Mouse (Mus musculus) liver, embryonic 15.5 days (tissue): ENCODE data around the gene Acat2. TPM values are rescaled to one million over a fixed set of nuclear protein-coding genes. Genes with fewer than 3 reads are reported as not detected.
A peak's percentile ranks its signal among the peaks of the same experiment; 100 is the strongest.
"Not testable (repeated sequence)": the region's sequence is repeated elsewhere in the genome, so short reads cannot be mapped to it uniquely, and the experiment has no call there.

Experiments
- ATAC-seq: fragments of 200-750 bp; cut with Nextera tagmentation; 2 replicates; pipeline ENCODE4 v1.8.0; 2017; ENCODE audit warnings: moderate number of reproducible peaks, mild to moderate bottlenecking, moderate library complexity; ENCODE audit not compliant: insufficient read depth
- H3K27ac ChIP-seq: fragments of 300-500 bp; sonication (generic); replicated peaks from 2 replicates; pipeline ENCODE4 v1.5.1; 2015; ENCODE audit warnings: mild to moderate bottlenecking, inconsistent platforms
- H3K27me3 ChIP-seq: fragments of 300-500 bp; sonication (generic); 2 replicates; pipeline ENCODE4 v1.6.1; 2015; ENCODE audit warnings: mild to moderate bottlenecking, inconsistent platforms
- H3K36me3 ChIP-seq: fragments of 300-500 bp; sonication (generic); replicated peaks from 2 replicates; pipeline ENCODE4 v1.6.1; 2015; ENCODE audit warnings: moderate library complexity, mild to moderate bottlenecking, inconsistent platforms
- H3K4me1 ChIP-seq: fragments of 300-500 bp; sonication (generic); replicated peaks from 2 replicates; pipeline ENCODE4 v1.6.1; 2015; ENCODE audit warnings: inconsistent platforms
- H3K4me2 ChIP-seq: fragments of 300-500 bp; sonication (generic); 2 replicates; pipeline ENCODE4 v1.6.1; 2015; ENCODE audit warnings: moderate library complexity, mild to moderate bottlenecking, inconsistent platforms
- H3K4me3 ChIP-seq: fragments of 300-500 bp; sonication (generic); replicated peaks from 2 replicates; pipeline ENCODE4 v1.5.1; 2015; ENCODE audit warnings: mild to moderate bottlenecking, inconsistent platforms
- H3K9ac ChIP-seq: fragments of 300-500 bp; sonication (generic); 2 replicates; pipeline ENCODE4 v1.6.1; 2015; ENCODE audit warnings: moderate library complexity, mild to moderate bottlenecking, inconsistent platforms
- H3K9me3 ChIP-seq: fragments of 300-500 bp; sonication (generic); replicated peaks from 2 replicates; pipeline ENCODE4 v1.6.1; 2016; ENCODE audit warnings: inconsistent platforms
- WGBS: fragments of 180-500 bp; shearing (Covaris S2); methylation state at CpG from one replicate; pipeline ENCODE4 v1.1.7; 2015; ENCODE audit warnings: mixed read lengths; ENCODE audit not compliant: insufficient replicate concordance; 5-methylcytosine and 5-hydroxymethylcytosine counted together
- polyA plus RNA-seq: library from polyadenylated mRNA; unstranded; fragments of >200 nt; fragmentation: Nextera tagmentation; extraction: Ambion mirVana; gene quantifications from 2 replicates; pipeline ENCODE4 v1.2.1, GENCODE M21; 2015

Acat2 gene
- polyA plus RNA-seq: 93.7 and 101 TPM in 2 replicates

DNA sequence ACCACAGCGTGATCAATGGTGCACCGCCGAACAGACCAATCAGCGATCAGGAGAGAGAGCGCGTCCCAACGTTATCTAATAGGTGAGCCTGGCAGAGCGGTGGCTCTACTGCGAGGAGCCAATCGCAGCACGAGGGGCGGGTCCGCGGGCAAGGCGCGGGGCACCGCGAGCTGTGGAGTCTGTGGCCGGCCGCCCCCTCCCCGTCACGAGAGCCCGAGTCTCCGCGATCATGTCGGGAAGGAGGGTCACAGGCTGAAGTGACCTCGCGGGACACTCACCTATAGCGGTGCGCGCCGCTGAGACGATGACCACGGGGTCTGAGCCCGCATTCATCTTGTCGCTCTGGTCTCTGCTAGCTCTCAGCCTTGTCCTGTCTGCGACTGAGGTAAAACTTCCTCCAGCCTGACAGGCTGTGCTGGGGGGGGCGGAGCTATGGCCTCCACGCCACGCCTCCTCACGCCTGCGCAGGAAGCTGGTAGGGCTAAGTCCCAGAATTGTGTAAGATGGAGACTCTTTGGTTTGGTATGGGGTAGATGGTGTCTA, at the start of gene Acat2:
TSS of gene Acat2 (minus strand) at position 417 of the 543 bp plus-strand sequence.
- H3K9me3 ChIP-seq: no peaks in the 10 kb centered on the region
- WGBS: under 1% methylated on average over 42 of the region's 42 CpGs
- peak within 1 kb of the TSS; percentile 82 for H3K4me3 ChIP-seq
- H3K9ac ChIP-seq: peak within 1 kb of the TSS; percentile 70
- peak; percentile 98 for ATAC-seq
- peak within 1 kb of the TSS; percentile 90 for H3K27ac ChIP-seq
- H3K27me3 ChIP-seq: no peaks in the 10 kb centered on the region
- peaks cover 13% of the 10 kb centered on the region for H3K4me1 ChIP-seq
- H3K4me2 ChIP-seq: peak within 1 kb of the TSS; percentile 88
- peaks cover 19% of the 10 kb centered on the region for H3K36me3 ChIP-seq

DNA sequence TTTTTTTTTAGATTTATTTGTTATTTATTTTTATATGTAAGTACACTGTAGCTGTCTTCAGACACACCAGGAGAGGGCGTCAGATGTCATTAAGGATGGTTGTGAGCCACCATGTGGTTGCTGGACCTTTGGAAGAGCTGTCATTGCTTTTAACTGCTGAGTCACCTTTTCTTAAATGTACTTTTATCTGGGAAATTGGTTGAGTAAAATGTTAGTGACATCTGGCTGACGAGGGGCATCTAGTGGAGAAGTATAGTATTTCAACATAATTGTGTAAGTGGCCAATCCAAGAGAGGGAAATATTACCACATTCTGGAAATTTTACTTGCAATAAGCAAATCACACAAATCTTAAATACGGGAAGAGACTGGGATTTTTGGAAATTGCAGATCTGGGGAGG, 49.3 kb upstream of the Acat2 start:
- H3K4me3 ChIP-seq: no peak overlapping the region
- WGBS: 14% methylated on average over 3 of the region's 3 CpGs
- H3K4me2 ChIP-seq: peak overlapping the region; percentile 93; the same call in 1 of the 2 replicates
- no peak overlapping the region for H3K27ac ChIP-seq
- no peaks in the 10 kb centered on the region for H3K9me3 ChIP-seq
- H3K9ac ChIP-seq: no peak overlapping the region
- no peaks in the 10 kb centered on the region for H3K27me3 ChIP-seq
- peaks cover 41% of the 10 kb centered on the region for H3K36me3 ChIP-seq
- ATAC-seq: no peak
- H3K4me1 ChIP-seq: peaks cover 30% of the 10 kb centered on the region

DNA sequence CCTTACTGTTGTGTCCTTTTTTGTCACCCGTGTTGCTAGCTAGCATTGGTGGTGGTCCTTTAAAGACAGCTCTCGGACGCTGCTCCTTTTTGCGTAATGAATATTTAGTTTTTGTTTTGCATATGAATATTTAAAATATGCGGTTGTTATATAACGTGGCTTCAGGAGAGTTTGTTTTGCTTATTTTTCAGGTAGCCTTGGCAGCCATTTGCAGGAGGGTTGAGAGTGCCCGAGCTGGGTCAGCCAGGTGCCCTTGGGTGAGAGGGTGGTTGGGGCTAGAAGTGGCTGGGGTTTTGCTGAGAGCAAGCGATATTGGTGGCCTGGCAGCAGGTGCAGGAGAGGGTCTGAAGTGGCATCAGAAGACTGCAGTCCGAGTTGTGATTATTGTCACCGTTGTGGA, 48.0 kb upstream of the Acat2 start:
- Histone ChIP-seq H3K4me1 (peaks cover 30% of the 10 kb centered on the region), H3K27me3 (no peaks in the 10 kb centered on the region), H3K27ac (peak overlapping the region; percentile 94), H3K9ac (peak overlapping the region; percentile 88), H3K4me2 (peak overlapping the region; percentile 93), H3K9me3 (no peaks in the 10 kb centered on the region), H3K4me3 (peak overlapping the region; percentile 88), H3K36me3 (peaks cover 29% of the 10 kb centered on the region)
- 2% methylated on average over 10 of the region's 10 CpGs for WGBS
- ATAC-seq: no peak

DNA sequence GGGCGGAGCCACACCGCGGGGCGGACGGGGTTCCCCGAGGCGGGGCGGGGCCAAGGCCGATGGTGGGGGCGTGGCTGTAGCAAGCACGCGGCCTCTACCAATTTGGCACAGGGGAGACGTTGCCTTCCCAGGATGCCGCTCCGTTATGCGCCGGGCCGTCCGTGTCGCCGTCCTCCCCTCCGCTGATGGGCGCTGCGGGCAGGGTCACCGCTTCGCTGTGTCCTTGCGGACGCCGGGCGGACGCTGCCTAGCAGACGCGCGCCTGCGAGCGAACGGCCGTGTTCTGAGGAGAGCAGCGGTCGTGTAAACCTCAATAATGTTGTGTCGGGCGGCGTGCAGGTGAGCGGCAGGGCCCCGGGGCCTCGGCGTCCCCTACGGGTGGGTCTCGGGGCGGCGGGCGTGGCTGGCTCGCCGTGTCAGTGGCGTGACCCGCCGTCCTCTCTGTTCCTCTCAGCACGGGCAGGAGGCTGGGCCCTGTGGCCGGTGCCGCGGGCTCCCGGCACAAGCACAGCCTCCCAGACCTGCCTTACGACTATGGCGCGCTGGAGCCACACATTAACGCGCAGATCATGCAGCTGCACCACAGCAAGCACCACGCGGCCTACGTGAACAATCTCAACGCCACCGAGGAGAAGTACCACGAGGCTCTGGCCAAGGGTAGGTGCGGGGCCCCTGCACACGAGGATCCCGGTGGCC, 47.3 kb upstream of the Acat2 start:
- Histone ChIP-seq H3K4me3 (peak overlapping the region; percentile 88), H3K4me1 (peaks cover 30% of the 10 kb centered on the region), H3K36me3 (peaks cover 22% of the 10 kb centered on the region), H3K9ac (peak overlapping the region; percentile 88), H3K9me3 (no peaks in the 10 kb centered on the region), H3K27me3 (no peaks in the 10 kb centered on the region), H3K27ac (peak overlapping the region; percentile 94), H3K4me2 (peak overlapping the region; percentile 93)
- WGBS: under 1% methylated on average over 76 of the region's 76 CpGs
- peak; percentile 99 for ATAC-seq

DNA sequence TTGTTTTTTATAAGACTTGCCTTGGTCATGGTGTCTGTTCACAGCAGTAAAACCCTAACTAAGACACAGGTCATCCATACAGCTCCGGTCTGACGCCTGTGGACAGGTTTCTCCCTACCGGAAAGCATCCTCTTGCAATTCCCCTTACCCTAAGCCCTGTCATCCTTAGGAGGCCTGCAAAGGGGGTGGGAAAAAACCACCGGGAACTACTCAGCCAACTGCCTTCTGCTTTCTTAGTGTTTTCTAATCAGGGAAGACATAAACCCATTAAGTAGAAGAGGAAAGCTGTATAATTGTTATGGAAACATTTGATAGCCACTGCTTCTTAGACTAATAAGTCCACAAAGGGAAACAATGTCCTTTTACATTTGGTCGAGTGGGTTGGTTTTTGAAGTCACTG, 46.4 kb upstream of the Acat2 start:
- no peak overlapping the region for H3K27ac ChIP-seq

DNA sequence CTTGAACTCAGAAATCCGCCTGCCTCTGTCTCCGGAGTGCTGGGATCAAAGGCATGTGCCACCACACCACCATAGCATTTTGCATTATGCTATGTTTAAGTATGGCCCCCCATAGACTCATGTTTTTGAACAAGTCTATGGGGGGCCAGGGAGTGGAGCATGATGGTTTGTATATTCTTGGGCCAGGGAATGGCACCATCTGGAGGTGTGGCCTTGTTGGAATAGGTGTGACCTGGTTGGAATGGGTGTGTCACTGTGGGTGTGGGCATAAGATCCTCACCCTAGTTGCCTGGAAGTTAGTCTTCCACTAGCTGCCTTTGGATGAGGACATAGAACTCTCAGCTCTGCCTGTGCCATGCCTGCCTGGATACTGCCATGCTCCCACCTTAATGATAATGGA, 46.0 kb upstream of the Acat2 start, which contains the start of gene Sod2:
TSS of gene Sod2 (plus strand) at position 301 of the 400 bp plus-strand sequence.
- peaks cover 11% of the 10 kb centered on the region; the same call in 1 of the 2 replicates for H3K36me3 ChIP-seq
- H3K4me2 ChIP-seq: peak within 1 kb of the TSS; percentile 93
- not testable (repeated sequence) for ATAC-seq, H3K27me3 ChIP-seq, H3K9me3 ChIP-seq
- peak within 1 kb of the TSS; percentile 88 for H3K4me3 ChIP-seq
- H3K4me1 ChIP-seq: peaks cover 30% of the 10 kb centered on the region
- 92% methylated on average over 2 of the region's 2 CpGs for WGBS
- H3K27ac ChIP-seq: peak within 1 kb of the TSS; percentile 94
- H3K9ac ChIP-seq: 0 out of 2 replicates have a peak within 1 kb of the TSS, but pooled peaks have one; percentile 6

More for the DNA sequence above, 46.4 kb upstream of the Acat2 start:
- H3K36me3 ChIP-seq: peaks cover 15% of the 10 kb centered on the region
- H3K4me3 ChIP-seq: peak overlapping the region; percentile 88
- H3K4me1 ChIP-seq: peaks cover 30% of the 10 kb centered on the region
- ATAC-seq: no peak
- 55% methylated on average over 5 of the region's 5 CpGs for WGBS
- H3K9me3 ChIP-seq: no peaks in the 10 kb centered on the region
- no peaks in the 10 kb centered on the region for H3K27me3 ChIP-seq
- 0 out of 2 replicates have a peak overlapping the region, but pooled peaks have one; percentile 6 for H3K9ac ChIP-seq
- H3K4me2 ChIP-seq: peak overlapping the region; percentile 93

DNA sequence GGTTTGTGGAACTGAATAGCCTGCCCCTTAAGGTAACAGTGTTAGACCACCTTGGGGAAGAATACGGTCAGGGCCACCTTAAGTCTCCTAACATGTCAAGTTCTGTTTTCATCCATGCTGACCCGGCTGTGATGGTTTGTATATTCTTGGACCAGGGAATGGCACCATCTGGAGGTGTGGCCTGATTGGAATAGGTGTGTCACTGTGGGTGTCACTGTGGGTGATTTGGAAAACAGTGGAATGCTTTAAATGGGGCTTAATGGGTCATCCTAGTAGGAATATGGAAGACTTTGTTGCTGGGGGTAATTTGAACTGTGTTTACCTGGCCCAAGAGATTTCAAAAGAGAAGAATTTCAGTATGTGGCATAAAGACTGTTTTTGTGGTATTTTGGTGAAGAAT, 43.9 kb upstream of the Acat2 start:
- not testable (repeated sequence) for H3K9me3 ChIP-seq, H3K4me3 ChIP-seq, H3K36me3 ChIP-seq, H3K4me2 ChIP-seq, H3K27me3 ChIP-seq, ATAC-seq, H3K9ac ChIP-seq, H3K27ac ChIP-seq
- 58% methylated on average over 2 of the region's 2 CpGs for WGBS
- peaks cover 24% of the 10 kb centered on the region for H3K4me1 ChIP-seq

DNA sequence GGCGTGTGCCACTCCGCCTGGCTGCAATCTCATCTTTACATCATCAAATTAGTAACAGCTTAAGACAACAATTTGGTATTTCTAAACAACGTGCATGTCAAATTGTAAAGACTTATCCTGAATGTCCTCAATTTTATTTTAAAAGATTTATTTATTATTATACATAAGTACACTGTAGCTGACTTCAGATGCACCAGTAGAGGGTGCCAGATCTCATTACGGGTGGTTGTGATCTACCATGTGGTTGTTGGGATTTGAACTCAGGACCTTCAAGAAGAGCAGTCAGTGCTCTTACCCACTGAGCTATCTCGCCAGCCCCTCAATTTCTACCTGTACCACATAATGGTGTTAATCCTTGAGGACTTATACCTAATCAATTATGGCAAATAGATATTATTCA, 41.7 kb upstream of the Acat2 start:
- H3K27ac ChIP-seq, H3K9ac ChIP-seq, ATAC-seq, H3K27me3 ChIP-seq, H3K4me3 ChIP-seq, H3K36me3 ChIP-seq, H3K4me1 ChIP-seq, H3K9me3 ChIP-seq, H3K4me2 ChIP-seq: not testable (repeated sequence)
- WGBS: 76% methylated on average over 5 of the region's 5 CpGs

DNA sequence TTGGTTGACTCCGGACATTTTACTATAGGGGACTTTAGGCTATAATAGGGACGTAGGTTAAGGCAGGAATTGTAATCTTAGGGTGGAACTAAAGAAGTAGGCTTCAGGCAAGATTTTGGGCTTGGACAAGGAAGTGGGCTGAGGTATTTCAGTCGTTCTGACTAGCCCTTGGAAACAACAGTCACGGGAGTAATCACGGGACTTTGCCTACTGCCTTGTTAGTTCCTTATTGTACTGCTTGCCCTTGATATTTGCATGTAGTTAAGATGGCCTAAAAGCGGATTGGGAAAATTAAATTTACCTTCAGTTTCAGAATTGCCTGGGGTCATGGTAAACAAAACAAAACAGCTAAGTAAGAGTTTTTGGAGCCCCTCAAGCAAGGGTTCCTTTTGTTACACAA, 38.5 kb upstream of the Acat2 start:
- Histone ChIP-seq H3K4me3 (no peak overlapping the region), H3K27me3 (no peaks in the 10 kb centered on the region), H3K27ac (no peak overlapping the region), H3K4me1 (no peaks in the 10 kb centered on the region), H3K9ac (no peak overlapping the region), H3K4me2 (no peak overlapping the region), H3K36me3 (no peaks in the 10 kb centered on the region), H3K9me3 (no peaks in the 10 kb centered on the region)
- no peak for ATAC-seq
- 55% methylated on average over 6 of the region's 6 CpGs for WGBS

DNA sequence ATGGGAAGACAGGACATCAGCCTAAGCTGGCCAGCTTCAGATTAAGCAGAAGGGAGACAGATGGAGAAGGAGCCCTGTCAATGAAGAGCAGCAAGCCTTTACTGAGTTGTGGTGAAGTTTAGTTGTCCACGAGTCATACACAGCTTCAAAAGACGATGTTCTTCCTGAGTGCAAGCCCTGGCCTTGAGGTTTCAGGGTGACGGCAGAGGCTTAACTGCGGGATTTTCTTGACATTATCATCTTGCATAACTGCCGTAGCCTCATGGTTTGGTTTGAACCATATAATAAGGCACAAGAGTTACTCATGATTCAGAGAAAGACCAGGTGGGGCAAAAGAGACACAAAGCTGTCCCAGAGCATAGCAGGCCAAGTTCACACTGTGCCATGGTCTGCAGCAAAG, 37.3 kb upstream of the Acat2 start:
- Histone ChIP-seq H3K9me3 (no peaks in the 10 kb centered on the region), H3K27ac (no peak overlapping the region), H3K9ac (no peak overlapping the region), H3K4me2 (no peak overlapping the region), H3K27me3 (no peaks in the 10 kb centered on the region), H3K4me3 (no peak overlapping the region), H3K4me1 (peaks cover 5% of the 10 kb centered on the region; the same call in 1 of the 2 replicates), H3K36me3 (no peaks in the 10 kb centered on the region)
- no peak for ATAC-seq
- WGBS: 56% methylated on average over 5 of the region's 5 CpGs

DNA sequence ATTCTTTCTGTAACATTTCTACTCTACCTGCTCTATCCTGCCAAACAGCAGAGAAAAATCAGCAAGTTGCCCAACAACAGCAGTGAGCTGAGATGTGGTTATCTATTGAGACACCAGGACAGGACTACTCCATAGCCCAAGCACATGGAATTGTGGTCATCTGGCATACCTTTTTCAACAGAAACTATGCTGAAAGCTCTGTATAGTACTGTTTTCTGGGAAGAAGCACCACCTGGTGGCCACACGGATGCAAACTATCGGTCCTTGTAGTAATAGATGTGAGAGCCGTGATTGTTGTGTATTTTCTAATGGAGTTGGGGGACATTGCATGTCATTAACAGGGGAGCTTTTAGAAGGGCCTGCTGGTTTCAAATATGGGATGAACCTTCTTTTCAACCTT, 35.8 kb upstream of the Acat2 start:
- H3K36me3 ChIP-seq: no peaks in the 10 kb centered on the region
- H3K4me1 ChIP-seq: peaks cover 7% of the 10 kb centered on the region; the same call in 1 of the 2 replicates
- H3K4me3 ChIP-seq: no peak overlapping the region
- no peak overlapping the region for H3K27ac ChIP-seq
- H3K4me2 ChIP-seq: no peak overlapping the region
- 32% methylated on average over 3 of the region's 3 CpGs for WGBS
- no peaks in the 10 kb centered on the region for H3K9me3 ChIP-seq
- no peak for ATAC-seq
- H3K27me3 ChIP-seq: no peaks in the 10 kb centered on the region
- H3K9ac ChIP-seq: no peak overlapping the region
